Mouse (Mus musculus) cortical plate, adult 2 months (tissue): ENCODE results near the gene Gm49416.

Experiments
- CTCF ChIP-seq: fragments of 200-500 bp; IDR thresholded peaks from 2 replicates; pipeline ENCODE4 v1.5.1; 2011; ENCODE audit warnings: mild to moderate bottlenecking, control low read depth, low read length; ENCODE audit not compliant: insufficient read depth; ENCODE audit errors: extremely low read depth
- POLR2A ChIP-seq: fragments of 200-500 bp; IDR thresholded peaks from 2 replicates; pipeline ENCODE4 v1.6.1; 2011; ENCODE audit warnings: mild to moderate bottlenecking, low read length, control low read depth; ENCODE audit not compliant: insufficient read depth; ENCODE audit errors: extremely low read depth

GRCm38 (mm10) chr19:8872266-8872840 lies 16.4 kb upstream of the Gm49416 start:
- TF ChIP-seq CTCF (no peak), POLR2A (no peak)
